Mouse (Mus musculus): ENCODE results near the gene AC140267.1.

GRCm38 (mm10) chr15:80277107-80277506 lies 41.5 kb downstream of the AC140267.1 start:
- TF ChIP-seq CTCF (IDR thresholded peaks at IDR 0.05; ENCODE audit: low read depth) = no peak
- no peak for TF ChIP-seq EP300 (IDR thresholded peaks at IDR 0.05; ENCODE audit: low read depth)

Data from heart, postnatal 0 days (tissue).